Mouse (Mus musculus): Measurements from ENCODE around the gene Sprr2a2.
"Not testable (repeated sequence)": the region's sequence is repeated elsewhere in the genome, so short reads cannot be mapped to it uniquely, and the experiment has no call there.

DNA sequence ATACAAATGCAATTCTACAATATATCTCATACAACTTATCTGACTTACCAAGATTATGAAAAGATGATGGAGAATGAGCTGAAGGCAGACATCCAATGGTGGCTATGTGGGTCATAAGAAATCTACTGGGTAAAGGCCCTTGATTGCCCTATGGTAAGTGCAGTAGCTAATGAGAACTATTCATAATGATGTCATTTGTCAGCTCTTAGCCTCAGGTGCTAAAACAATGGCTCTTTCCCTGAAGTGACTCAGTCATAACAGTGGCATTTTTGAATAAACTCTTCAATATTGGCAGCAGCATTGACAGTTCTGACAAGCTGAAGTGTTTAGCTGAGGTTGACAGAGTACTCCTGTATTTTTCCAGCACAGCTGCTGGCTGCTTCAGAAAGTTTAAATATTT is 2.1 kb upstream of the Sprr2a2 start:
- not testable (repeated sequence) for TF ChIP-seq CTCF (IDR thresholded peaks at IDR 0.05; ENCODE audit: borderline replicate concordance, insufficient read depth, low read depth, low read length); POLR2A (IDR thresholded peaks at IDR 0.05; ENCODE audit: borderline replicate concordance, insufficient read depth, low read length)

All from cerebellum, adult 2 months (tissue).